Mouse (Mus musculus): ENCODE data around the gene Ush2a. TPM values are rescaled to one million over a fixed set of nuclear protein-coding genes. Genes with fewer than 3 reads are reported as not detected.
A peak's percentile ranks its signal among the peaks of the same experiment; 100 is the strongest.

The Ush2a gene
- total RNA-seq (2022) = under 1 TPM; 0.11 to 0.39 (median 0.23) TPM

GRCm38 (mm10) chr1:188261903-188262682 lies at the start of gene Ush2a:
Gene Ush2a (plus strand): TSS chr1:188262023.
- DNase-seq (ENCODE audit: low spot score in 2 of 2) = no peak

DNA sequence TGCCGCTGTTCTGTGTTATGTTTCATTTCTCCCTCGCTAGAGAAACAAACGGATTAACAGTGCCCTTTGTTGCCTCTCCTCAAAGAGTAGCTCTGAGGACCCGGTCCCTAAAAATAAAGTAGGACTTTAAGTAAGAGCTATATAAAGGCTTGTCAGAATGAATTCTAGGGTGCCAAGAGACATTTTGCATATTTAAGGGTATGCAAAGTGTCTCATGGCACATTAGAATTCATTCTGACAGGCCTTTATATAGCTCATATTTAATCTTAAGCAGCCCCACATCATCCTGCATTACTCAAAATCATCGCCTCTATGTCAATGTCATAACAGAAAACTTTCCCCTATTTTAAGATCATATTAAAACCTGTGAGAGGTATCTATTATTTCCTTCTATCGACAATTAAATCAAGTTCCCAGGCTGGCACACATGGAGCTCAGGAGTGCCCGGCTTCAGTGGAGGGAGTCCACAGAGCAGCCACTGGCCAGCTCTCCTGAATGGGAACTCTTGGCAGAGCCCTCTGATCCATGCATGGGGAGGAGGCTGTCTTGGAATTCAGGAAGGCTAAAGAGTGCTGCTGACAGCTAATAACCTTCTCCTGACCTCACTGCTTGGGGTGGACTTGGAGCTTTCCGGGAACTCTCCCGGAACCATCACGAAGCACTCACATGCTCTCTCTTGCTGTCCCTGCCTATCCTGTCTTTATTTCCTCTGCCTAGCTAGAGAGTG lies 46.8 kb upstream of the Ush2a start:
- no peak for DNase-seq (ENCODE audit: low spot score in 2 of 2)

DNA sequence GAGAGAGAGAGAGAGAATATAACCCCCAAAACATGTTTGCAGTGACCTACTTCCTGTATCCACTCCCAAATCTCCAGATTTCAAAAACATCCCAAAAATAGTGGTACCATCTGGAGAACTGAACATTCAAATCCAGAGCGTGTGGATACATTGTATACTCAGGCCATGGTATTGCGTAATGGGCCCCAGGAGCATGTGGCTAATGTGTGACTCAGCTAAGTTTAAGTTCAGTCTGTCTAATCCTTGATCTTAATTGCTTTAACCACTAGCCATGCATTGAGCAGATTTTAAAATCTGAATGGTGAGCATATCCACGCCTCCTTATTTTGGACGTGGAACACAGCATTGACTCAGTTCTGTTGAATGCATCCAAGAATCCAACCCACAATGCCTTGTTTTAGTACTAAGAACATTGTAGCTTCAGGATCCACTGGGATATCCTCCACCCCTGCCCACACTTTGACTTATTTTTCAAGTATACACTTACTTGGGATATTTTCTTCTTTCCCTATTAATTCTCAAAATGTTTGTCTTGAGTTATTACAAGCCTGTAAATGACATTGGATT lies 40.5 kb upstream of the Ush2a start:
- DNase-seq (ENCODE audit: low spot score in 2 of 2) = peak; percentile 6 to 10

GRCm38 (mm10) chr1:188233036-188233724 lies 28.6 kb upstream of the Ush2a start:
- no peak for DNase-seq (ENCODE audit: low spot score in 2 of 2)

- DNase-seq (ENCODE audit: low spot score in 2 of 2) = no peak
Measured at GRCm38 (mm10) chr1:188238636-188239035, 23.2 kb upstream of the Ush2a start.

GRCm38 (mm10) chr1:188241766-188242165 lies 20.1 kb upstream of the Ush2a start:
- no peak for DNase-seq (ENCODE audit: low spot score in 2 of 2)

DNA sequence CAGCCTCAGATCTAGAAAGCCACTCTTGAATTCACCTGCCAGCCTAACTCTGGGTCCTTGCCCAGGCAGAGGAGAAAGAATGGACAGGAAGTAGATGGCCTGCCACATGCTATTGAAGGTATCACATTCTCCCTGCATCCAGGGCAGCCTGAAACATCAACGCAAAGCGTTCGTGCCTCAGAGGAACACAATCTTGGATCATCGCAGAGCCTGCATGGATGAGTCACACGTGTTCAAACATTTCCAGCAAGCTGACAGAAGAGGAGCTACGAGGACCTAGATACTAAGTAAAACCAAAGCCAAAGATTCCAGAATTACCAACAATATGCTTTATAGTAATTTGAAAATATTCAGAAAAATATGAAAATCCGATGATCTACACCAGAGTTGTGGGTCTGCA lies 4.3 kb upstream of the Ush2a start:
- DNase-seq (ENCODE audit: low spot score in 2 of 2) = peak; percentile 6 to 13

GRCm38 (mm10) chr1:188260259-188261107 lies 1.3 kb upstream of the Ush2a start:
- no peak for DNase-seq (ENCODE audit: low spot score in 2 of 2)

DNA sequence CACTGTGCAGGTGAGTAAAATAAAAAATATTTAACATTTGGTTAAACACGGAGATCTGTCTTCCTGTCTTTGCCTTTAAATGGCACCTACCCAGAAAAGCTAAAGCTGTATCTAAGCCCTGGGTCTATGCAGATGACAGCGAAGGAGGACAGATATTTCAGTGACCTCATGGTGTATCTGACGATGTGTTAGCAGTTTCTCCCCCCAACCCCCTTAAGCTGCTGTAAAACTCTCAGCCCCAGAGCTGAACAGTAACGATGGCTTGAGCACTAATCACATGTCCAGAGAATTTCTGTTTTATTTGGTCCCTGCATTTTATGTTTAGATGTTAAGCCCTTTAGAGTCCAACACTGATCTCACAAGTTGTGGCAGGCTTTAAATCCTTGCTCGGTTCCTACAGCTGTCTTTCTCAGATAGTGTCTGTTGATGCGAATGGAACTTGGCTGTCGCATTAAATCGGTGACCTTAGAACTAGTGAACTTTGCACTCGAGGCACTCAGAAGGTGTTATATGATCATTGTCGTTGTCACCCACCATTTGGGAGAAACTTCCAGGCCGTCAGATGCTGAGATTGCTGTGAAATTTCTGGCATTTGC lies 5.4 kb downstream of the Ush2a start:
- no peak for DNase-seq (ENCODE audit: low spot score in 2 of 2)

- DNase-seq (ENCODE audit: low spot score in 2 of 2) = no peak
Measured at GRCm38 (mm10) chr1:188269071-188269470, 7.2 kb downstream of the Ush2a start.

DNA sequence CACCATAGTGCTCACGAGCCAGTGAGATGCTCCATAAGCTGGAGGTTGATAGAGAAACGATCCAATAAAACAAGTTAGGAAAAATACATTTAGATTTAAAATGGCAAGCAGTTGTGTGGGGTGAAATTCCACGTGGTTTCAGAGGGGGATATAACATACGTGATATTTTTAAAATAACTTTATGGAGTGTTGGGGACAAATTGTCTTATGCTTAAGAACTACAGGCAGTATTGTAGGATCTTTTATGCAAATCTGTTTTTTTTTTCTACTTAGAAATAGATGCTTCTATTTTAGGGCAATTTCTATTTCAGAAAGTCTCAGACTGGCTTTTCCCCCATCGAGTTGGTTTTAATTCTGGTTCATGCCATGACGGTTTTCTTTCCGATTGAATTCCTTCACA lies 51.5 kb downstream of the Ush2a start:
- no peak for DNase-seq (ENCODE audit: low spot score in 2 of 2)

- no peak for DNase-seq (ENCODE audit: low spot score in 2 of 2)
Measured at GRCm38 (mm10) chr1:188316574-188316973, 54.8 kb downstream of the Ush2a start.

- no peak for DNase-seq (ENCODE audit: low spot score in 2 of 2)
Measured at GRCm38 (mm10) chr1:188320204-188320603, 58.4 kb downstream of the Ush2a start.

DNA sequence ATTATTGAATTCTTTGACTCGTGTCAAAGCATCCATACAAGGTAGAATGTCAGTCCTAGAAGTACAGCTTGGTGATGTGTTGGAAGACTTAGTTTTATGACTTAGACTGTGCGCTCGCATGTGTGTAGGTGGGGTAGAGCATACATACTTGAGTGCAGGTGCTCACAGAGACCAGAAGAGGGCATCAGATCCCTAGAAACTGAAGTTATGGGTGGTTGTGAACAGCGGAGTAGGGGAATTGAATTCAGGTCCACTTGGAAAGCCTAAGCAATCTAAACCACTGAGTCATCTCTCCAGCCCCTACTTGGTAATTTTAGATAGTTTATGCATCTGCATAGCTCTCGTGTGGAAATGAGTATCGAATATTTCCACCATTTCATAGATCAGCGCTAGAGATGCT lies 59.7 kb downstream of the Ush2a start:
- no peak for DNase-seq (ENCODE audit: low spot score in 2 of 2)

- DNase-seq (ENCODE audit: low spot score in 2 of 2) = no peak
Measured at GRCm38 (mm10) chr1:188330406-188330805, 68.6 kb downstream of the Ush2a start.

- DNase-seq (ENCODE audit: low spot score in 2 of 2) = no peak
Measured at GRCm38 (mm10) chr1:188333936-188334335, 72.1 kb downstream of the Ush2a start.

GRCm38 (mm10) chr1:188347762-188348161 lies 85.9 kb downstream of the Ush2a start:
- DNase-seq (ENCODE audit: low spot score in 2 of 2) = no peak

DNA sequence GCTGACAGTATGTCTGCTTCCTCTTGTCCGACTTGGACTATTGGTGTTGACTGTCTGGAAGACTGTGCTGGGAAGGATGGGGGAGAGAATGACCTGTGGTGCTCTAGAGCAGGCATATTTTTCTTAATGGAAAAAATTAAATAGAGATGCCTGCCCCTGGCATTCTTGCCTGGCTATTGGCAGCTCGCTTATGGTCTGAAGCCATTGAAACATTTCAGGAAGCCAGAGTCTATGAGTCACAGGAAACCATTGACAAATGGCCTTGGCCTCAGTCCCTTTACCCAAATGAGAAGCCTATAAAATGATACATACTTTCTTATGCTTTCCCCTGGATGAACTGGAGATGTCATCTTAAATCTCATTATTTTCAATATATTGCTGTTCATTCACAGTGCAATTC lies 92.9 kb downstream of the Ush2a start:
- DNase-seq (ENCODE audit: low spot score in 2 of 2) = no peak

DNA sequence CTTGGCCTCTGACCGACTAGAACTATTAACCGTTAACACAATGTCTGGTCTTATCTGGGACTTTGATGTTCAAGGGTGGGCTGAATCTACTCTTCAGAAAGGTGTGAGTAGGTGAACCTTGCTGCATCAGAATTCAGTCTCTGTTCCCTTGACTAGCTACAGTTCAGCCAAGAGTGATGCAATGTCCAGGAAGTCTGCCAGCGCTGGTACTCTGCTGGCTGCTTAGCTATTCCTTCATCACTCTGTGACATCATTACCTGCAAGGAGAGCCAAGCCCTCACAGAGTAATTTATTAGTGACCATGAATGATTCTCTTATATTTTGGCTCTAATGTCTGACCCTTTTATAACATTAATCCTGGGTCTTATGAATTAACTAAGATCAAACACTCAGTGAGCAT lies 101.7 kb downstream of the Ush2a start:
- peak; percentile 15 to 20 for DNase-seq (ENCODE audit: low spot score in 2 of 2)

- no peak for DNase-seq (ENCODE audit: low spot score in 2 of 2)
Measured at GRCm38 (mm10) chr1:188385180-188385579, 123.4 kb downstream of the Ush2a start.
